Mouse (Mus musculus): ENCODE results near the gene Nceh1. TPM values are rescaled to one million over a fixed set of nuclear protein-coding genes. Genes with fewer than 3 reads are reported as not detected.

Nceh1 gene
- polyA plus RNA-seq, 1 experiment: 2.4 TPM

DNA sequence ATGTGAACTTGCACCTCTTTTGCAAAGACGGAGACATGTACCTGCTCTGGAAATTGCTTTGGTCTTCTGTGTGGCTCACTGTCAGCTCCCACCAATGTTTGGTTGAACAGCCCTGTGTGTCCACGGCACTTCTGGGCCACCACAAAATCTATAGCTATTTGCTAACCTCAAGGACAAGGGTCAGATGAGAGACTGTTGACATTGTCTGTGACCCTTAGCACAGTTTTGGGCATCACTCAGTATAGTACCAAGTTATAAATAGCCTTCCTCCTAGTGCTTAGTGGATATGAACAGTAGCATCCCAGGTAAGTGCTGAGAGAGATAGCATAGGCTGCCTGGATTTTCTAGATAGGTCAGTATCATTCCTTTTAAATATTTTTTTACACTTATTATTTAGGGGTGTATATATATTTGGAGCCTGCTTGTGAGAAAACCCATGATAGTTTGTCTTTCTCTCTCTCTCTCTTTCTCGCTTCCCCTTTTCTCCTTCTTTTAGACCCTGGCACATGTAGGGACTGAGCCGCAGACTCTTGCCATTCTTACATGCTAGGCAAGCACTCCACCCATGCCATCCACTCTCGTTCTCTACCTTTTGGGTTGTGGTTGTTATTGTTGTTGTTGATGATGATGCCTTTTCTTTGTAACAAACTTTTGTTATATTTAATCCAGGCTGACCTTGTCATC is 19.1 kb downstream of the Nceh1 start:
- TF ChIP-seq POLR2A (IDR thresholded peaks at IDR 0.05; ENCODE audit: control insufficient read depth, low read depth, low read length) (no peak), CTCF (IDR thresholded peaks at IDR 0.05; ENCODE audit: control insufficient read depth, insufficient read depth, insufficient replicate concordance, low read depth, low read length) (no peak)

DNA sequence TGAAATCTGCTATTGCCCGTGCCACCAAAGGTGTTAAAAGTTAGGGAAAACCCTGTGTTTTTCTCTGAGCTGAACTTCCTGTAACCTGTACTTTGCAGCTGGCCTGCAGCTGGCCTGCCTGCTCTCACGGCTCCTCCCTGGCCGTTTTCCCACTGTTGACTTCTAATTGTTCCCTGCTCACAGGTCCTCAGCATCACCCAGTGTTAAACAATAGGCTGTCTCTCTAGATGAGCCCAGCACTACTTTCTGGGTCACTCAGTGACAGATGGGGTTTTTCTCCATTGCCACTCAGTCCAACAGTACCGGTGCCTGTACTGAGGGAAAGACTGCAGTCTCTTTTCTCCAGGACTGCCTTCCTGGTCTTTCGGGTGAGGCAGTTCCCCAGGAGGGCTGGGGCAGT is 22.3 kb downstream of the Nceh1 start:
- Histone ChIP-seq H3K27ac (ENCODE audit: control insufficient read depth, insufficient read depth, low read depth, low read length) (no peak overlapping the region), H3K4me1 (ENCODE audit: control insufficient read depth, insufficient read depth, low read length) (no peaks in the 10 kb centered on the region), H3K27me3 (ENCODE audit: control insufficient read depth, insufficient read depth, low read length) (no peaks in the 10 kb centered on the region), H3K36me3 (ENCODE audit: control insufficient read depth, insufficient read depth, low read length) (no peaks in the 10 kb centered on the region), H3K4me3 (ENCODE audit: control insufficient read depth, low read depth, low read length) (no peak overlapping the region)
- TF ChIP-seq CTCF (IDR thresholded peaks at IDR 0.05; ENCODE audit: control insufficient read depth, insufficient read depth, insufficient replicate concordance, low read depth, low read length) (no peak), POLR2A (IDR thresholded peaks at IDR 0.05; ENCODE audit: control insufficient read depth, low read depth, low read length) (no peak)

More for the DNA sequence above, 19.1 kb downstream of the Nceh1 start:
- H3K27me3 ChIP-seq (ENCODE audit: control insufficient read depth, insufficient read depth, low read length): no peaks in the 10 kb centered on the region
- no peaks in the 10 kb centered on the region for H3K36me3 ChIP-seq (ENCODE audit: control insufficient read depth, insufficient read depth, low read length)
- H3K4me1 ChIP-seq (ENCODE audit: control insufficient read depth, insufficient read depth, low read length): no peaks in the 10 kb centered on the region
- H3K27ac ChIP-seq (ENCODE audit: control insufficient read depth, insufficient read depth, low read depth, low read length): no peak overlapping the region
- H3K4me3 ChIP-seq (ENCODE audit: control insufficient read depth, low read depth, low read length): no peak overlapping the region

DNA sequence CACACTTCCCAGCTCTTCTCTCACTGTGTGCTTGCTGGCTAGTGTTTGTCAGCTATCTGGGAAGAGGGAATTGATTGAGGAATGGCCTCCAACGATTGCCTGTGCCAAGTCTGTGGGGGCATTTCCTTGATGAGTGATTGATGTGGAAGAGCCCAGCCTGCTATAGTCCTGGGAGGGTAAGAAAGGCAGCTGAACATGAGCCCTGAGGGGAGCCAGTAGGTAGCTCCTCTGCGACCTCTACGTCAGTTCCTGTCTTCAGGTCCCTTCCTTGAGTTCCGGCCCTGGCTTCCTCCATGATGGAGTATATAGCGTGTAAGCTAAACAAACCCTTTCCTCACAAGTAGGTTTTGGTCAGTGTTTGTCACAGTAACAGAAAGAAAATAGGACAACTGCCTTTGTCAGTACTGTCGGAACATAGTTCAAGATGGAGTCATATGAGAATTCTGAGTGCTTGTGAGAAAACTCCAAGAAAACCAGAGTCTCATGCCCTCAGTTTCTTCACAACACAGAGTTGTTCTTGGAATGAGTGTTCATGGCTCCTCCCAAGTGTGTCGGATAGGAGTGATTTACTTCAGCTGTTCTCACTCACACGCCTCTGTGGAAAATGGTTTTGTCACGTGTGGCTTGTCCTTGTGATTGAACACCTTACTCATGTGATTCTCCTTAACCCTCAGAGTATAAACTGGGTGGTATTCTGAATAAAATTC is 22.9 kb downstream of the Nceh1 start:
- H3K27ac ChIP-seq (ENCODE audit: control insufficient read depth, insufficient read depth, low read depth, low read length): no peak overlapping the region
- no peaks in the 10 kb centered on the region for H3K36me3 ChIP-seq (ENCODE audit: control insufficient read depth, insufficient read depth, low read length)
- no peak for TF ChIP-seq CTCF (IDR thresholded peaks at IDR 0.05; ENCODE audit: control insufficient read depth, insufficient read depth, insufficient replicate concordance, low read depth, low read length)
- no peak for TF ChIP-seq POLR2A (IDR thresholded peaks at IDR 0.05; ENCODE audit: control insufficient read depth, low read depth, low read length)
- H3K27me3 ChIP-seq (ENCODE audit: control insufficient read depth, insufficient read depth, low read length): no peaks in the 10 kb centered on the region
- no peak overlapping the region for H3K4me3 ChIP-seq (ENCODE audit: control insufficient read depth, low read depth, low read length)
- H3K4me1 ChIP-seq (ENCODE audit: control insufficient read depth, insufficient read depth, low read length): no peaks in the 10 kb centered on the region

DNA sequence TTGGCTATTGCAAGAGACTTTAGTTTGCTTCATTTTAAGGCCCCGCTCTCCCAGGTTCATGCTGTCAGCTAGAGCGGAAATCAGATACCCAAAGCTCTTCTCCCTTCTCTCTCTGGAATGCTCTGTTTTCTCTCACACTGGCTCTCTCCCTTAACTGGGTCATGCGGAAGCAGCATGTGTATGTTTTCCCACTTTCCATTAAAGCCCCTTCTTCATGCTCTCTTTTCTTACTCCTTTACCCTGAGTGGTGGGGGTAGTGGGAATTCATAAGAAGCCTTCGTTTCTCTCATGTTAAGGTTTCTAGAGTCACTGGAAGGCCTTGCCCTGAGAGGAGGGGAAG is 23.4 kb downstream of the Nceh1 start:
- H3K27ac ChIP-seq (ENCODE audit: control insufficient read depth, insufficient read depth, low read depth, low read length): no peak overlapping the region
- no peak for TF ChIP-seq POLR2A (IDR thresholded peaks at IDR 0.05; ENCODE audit: control insufficient read depth, low read depth, low read length)
- no peak for TF ChIP-seq CTCF (IDR thresholded peaks at IDR 0.05; ENCODE audit: control insufficient read depth, insufficient read depth, insufficient replicate concordance, low read depth, low read length)
- no peaks in the 10 kb centered on the region for H3K36me3 ChIP-seq (ENCODE audit: control insufficient read depth, insufficient read depth, low read length)
- no peaks in the 10 kb centered on the region for H3K4me1 ChIP-seq (ENCODE audit: control insufficient read depth, insufficient read depth, low read length)
- H3K4me3 ChIP-seq (ENCODE audit: control insufficient read depth, low read depth, low read length): no peak overlapping the region
- H3K27me3 ChIP-seq (ENCODE audit: control insufficient read depth, insufficient read depth, low read length): no peaks in the 10 kb centered on the region

DNA sequence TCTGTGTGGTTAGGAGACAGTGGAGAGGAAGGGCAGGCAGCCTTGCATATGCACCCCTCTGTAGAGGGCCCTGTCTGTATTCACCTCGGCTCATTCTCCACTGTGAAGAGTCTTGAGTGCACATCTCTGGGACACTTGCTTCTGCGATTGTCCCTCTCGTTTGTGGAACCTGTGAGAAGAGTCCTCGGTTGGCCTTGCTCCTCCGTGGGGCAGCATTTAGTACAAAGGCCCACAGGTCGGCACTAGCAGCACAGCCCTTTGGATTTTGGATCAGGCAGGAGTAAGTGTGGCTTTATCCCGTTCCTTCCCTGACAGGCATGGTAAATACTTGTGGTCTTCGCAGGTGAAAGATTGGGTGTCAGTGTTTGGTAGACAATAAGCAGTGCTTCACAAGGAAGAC is 23.8 kb downstream of the Nceh1 start:
- Histone ChIP-seq H3K27ac (ENCODE audit: control insufficient read depth, insufficient read depth, low read depth, low read length) (no peak overlapping the region), H3K27me3 (ENCODE audit: control insufficient read depth, insufficient read depth, low read length) (no peaks in the 10 kb centered on the region), H3K4me3 (ENCODE audit: control insufficient read depth, low read depth, low read length) (no peak overlapping the region), H3K4me1 (ENCODE audit: control insufficient read depth, insufficient read depth, low read length) (no peaks in the 10 kb centered on the region), H3K36me3 (ENCODE audit: control insufficient read depth, insufficient read depth, low read length) (no peaks in the 10 kb centered on the region)
- no peak for TF ChIP-seq POLR2A (IDR thresholded peaks at IDR 0.05; ENCODE audit: control insufficient read depth, low read depth, low read length)
- no peak for TF ChIP-seq CTCF (IDR thresholded peaks at IDR 0.05; ENCODE audit: control insufficient read depth, insufficient read depth, insufficient replicate concordance, low read depth, low read length)

DNA sequence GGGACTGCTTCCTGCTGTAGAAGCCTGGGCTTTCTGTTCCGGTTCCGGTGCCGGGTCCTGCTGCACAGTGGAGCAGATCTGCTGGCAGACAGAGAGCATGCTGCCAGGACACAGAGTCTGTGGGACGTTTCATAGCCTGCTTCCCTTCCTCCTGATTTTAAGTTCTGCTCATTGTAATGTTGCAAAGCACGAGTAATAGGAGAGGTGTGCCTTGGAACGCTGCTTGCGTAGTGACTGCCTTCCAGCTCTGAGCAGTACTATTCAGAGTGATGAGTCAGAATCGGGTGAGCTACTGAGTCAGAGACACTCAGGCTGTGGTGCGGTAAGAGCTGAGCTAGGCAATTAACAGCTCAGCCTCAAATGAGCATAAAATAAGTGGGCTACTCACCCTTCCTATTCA is 26.9 kb downstream of the Nceh1 start:
- Histone ChIP-seq H3K4me3 (ENCODE audit: control insufficient read depth, low read depth, low read length) (no peak overlapping the region), H3K27ac (ENCODE audit: control insufficient read depth, insufficient read depth, low read depth, low read length) (no peak overlapping the region), H3K27me3 (ENCODE audit: control insufficient read depth, insufficient read depth, low read length) (no peaks in the 10 kb centered on the region), H3K4me1 (ENCODE audit: control insufficient read depth, insufficient read depth, low read length) (no peaks in the 10 kb centered on the region), H3K36me3 (ENCODE audit: control insufficient read depth, insufficient read depth, low read length) (no peaks in the 10 kb centered on the region)
- TF ChIP-seq POLR2A (IDR thresholded peaks at IDR 0.05; ENCODE audit: control insufficient read depth, low read depth, low read length): no peak
- TF ChIP-seq CTCF (IDR thresholded peaks at IDR 0.05; ENCODE audit: control insufficient read depth, insufficient read depth, insufficient replicate concordance, low read depth, low read length): no peak

DNA sequence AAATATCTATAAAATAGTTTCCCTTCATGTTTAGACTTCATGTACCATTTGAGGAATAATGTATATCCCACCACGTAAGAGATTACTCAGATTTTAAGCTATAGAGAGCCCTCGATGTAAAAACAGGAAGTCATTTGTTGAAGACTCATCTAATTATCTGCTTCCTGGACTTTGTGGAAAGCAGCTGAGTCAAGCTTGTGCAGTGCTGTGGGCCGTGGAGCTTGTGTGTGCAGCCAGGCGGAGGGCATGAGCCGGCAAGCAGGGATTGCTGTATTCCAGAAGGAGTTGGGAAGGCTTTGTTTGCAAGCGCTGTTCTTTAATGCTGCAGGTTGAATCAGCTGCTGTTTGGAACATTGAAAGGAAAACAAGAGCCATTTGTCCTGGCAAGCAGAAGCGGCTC is 27.5 kb downstream of the Nceh1 start:
- Histone ChIP-seq H3K36me3 (ENCODE audit: control insufficient read depth, insufficient read depth, low read length) (no peaks in the 10 kb centered on the region), H3K4me3 (ENCODE audit: control insufficient read depth, low read depth, low read length) (no peak overlapping the region), H3K27me3 (ENCODE audit: control insufficient read depth, insufficient read depth, low read length) (no peaks in the 10 kb centered on the region), H3K4me1 (ENCODE audit: control insufficient read depth, insufficient read depth, low read length) (no peaks in the 10 kb centered on the region), H3K27ac (ENCODE audit: control insufficient read depth, insufficient read depth, low read depth, low read length) (no peak overlapping the region)
- TF ChIP-seq CTCF (IDR thresholded peaks at IDR 0.05; ENCODE audit: control insufficient read depth, insufficient read depth, insufficient replicate concordance, low read depth, low read length): no peak
- no peak for TF ChIP-seq POLR2A (IDR thresholded peaks at IDR 0.05; ENCODE audit: control insufficient read depth, low read depth, low read length)

Data from testis, adult 2 months (tissue).